Mouse (Mus musculus): ENCODE measurements at regions not wholly inside any gene's neighbourhood (a gene's known extent, or its start where the extent isn't known, plus 50 kb on each side); places are given as distances from the start of the nearest gene placed in this dataset.

DNA sequence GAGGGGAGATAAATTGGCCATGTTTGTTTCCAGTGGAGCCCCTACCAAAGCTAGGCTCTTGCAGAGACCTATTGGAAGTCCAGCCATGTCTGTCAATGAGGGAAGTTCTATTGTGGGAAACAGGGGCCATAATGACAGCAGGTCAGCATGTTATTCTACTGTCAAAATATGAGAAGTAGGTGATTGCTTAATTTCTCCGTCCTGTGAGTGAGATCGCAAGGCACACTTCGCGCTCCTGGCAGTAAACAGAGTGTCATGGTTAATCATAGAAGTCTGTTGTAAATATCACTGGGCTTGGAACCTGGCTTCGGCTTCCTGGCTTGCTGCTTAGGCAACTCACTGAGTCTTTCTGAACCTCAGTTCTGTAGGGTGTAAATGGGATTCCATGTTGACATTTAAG lies 72.5 kb upstream of the Ccdc122 start:
- no peaks in the 10 kb centered on the region for H3K4me1 ChIP-seq (ENCODE audit: control insufficient read depth, insufficient read depth, low read length)
- WGBS, result 89% methylated on average over 5 of the region's 5 CpGs
- no peak overlapping the region for H3K9ac ChIP-seq (ENCODE audit: low read length)
- H3K4me2 ChIP-seq (ENCODE audit: low read depth), result no peak overlapping the region
- no peaks in the 10 kb centered on the region for H3K27me3 ChIP-seq (ENCODE audit: control insufficient read depth, insufficient read depth, low read length)
- DNase-seq (ENCODE audit: low spot score), result no peak
- no peak overlapping the region for H3K4me3 ChIP-seq (ENCODE audit: low read depth, low read length)
- no peaks in the 10 kb centered on the region for H3K36me3 ChIP-seq (ENCODE audit: control insufficient read depth, insufficient read depth, low read length)
- no peaks in the 10 kb centered on the region for H3K9me3 ChIP-seq (ENCODE audit: control insufficient read depth, low read length)
- H3K27ac ChIP-seq (ENCODE audit: low read depth, low read length), result no peak overlapping the region
- ATAC-seq (ENCODE audit: insufficient read depth, low FRiP score, low TSS enrichment), result no peak

DNA sequence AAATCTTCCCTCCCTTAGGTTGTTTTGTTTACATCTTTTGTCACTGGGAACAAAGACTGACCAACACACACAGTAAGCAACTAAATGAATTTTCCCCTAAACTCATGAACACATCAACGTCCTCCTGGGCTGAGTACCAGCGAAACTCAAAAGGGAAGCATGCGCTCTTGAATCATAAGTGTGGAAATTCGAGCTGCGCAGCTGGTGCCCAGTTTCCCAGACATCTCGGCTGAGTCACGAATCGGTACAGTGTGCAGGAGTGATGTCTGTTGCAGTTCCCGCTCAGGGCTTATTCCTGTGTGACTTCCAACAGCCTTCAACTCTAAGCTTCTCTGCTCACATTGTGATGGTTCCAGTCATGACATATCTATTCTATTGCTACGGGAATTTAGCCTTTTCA lies 77.7 kb upstream of the Ccdc122 start:
- no peaks in the 10 kb centered on the region for H3K4me1 ChIP-seq (ENCODE audit: control insufficient read depth, insufficient read depth, low read length)
- no peak overlapping the region for H3K4me3 ChIP-seq (ENCODE audit: low read depth, low read length)
- no peak overlapping the region for H3K4me2 ChIP-seq (ENCODE audit: low read depth)
- no peak for ATAC-seq (ENCODE audit: insufficient read depth, low FRiP score, low TSS enrichment)
- DNase-seq (ENCODE audit: low spot score), result no peak
- no peaks in the 10 kb centered on the region for H3K27me3 ChIP-seq (ENCODE audit: control insufficient read depth, insufficient read depth, low read length)
- no peaks in the 10 kb centered on the region for H3K9me3 ChIP-seq (ENCODE audit: control insufficient read depth, low read length)
- no peak overlapping the region for H3K9ac ChIP-seq (ENCODE audit: low read length)
- H3K36me3 ChIP-seq (ENCODE audit: control insufficient read depth, insufficient read depth, low read length), result no peaks in the 10 kb centered on the region
- no peak overlapping the region for H3K27ac ChIP-seq (ENCODE audit: low read depth, low read length)
- 85% methylated on average over 10 of the region's 10 CpGs for WGBS

DNA sequence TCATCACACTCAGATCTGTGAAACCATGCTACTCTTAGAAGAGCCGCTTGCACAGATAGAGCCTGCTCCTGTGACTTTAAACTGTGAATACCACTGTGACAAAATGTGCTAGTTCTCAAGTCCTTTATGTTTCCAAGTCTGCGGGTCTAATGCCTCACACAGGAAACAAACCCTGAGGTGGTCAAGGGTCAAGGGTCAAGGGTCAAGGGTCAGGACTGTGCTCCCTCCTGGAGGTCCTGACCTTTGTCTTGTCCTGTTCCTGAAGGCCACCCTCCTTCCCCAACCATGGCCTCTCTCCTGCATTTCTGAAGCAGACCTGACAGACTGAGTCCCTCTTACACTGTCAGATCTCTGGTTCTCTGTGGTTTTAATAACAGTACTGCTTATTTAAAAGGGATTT lies 79.4 kb upstream of the Ccdc122 start:
- H3K27me3 ChIP-seq (ENCODE audit: control insufficient read depth, insufficient read depth, low read length), result no peaks in the 10 kb centered on the region
- ATAC-seq (ENCODE audit: insufficient read depth, low FRiP score, low TSS enrichment), result no peak
- no peaks in the 10 kb centered on the region for H3K4me1 ChIP-seq (ENCODE audit: control insufficient read depth, insufficient read depth, low read length)
- WGBS, result 60% methylated on average over 2 of the region's 2 CpGs
- H3K9ac ChIP-seq (ENCODE audit: low read length), result no peak overlapping the region
- no peak overlapping the region for H3K4me2 ChIP-seq (ENCODE audit: low read depth)
- H3K36me3 ChIP-seq (ENCODE audit: control insufficient read depth, insufficient read depth, low read length), result no peaks in the 10 kb centered on the region
- DNase-seq (ENCODE audit: low spot score), result no peak
- no peaks in the 10 kb centered on the region for H3K9me3 ChIP-seq (ENCODE audit: control insufficient read depth, low read length)
- no peak overlapping the region for H3K27ac ChIP-seq (ENCODE audit: low read depth, low read length)
- H3K4me3 ChIP-seq (ENCODE audit: low read depth, low read length), result no peak overlapping the region

DNA sequence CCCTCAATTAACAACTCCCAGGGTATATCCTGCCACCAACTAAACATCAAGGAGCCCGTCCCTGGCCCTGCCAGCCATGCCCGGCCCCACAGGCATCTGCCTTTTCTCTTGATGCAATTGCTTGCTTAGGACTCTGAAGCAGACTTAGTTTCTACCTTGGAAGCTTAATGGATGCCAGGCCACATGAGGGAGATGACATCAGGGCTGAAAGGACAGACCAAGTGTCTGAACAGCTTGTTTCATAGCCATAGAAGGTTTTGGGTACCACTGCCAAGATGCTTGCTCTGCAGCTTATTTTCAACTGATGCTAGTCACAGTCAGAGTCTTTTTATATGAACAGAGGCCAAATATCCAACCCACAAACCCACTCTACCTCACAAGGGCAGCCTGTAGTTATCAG lies 83.4 kb upstream of the Ccdc122 start:
- no peak overlapping the region for H3K4me2 ChIP-seq (ENCODE audit: low read depth)
- WGBS, result 88% methylated on average over 2 of the region's 2 CpGs
- no peaks in the 10 kb centered on the region for H3K9me3 ChIP-seq (ENCODE audit: control insufficient read depth, low read length)
- H3K27ac ChIP-seq (ENCODE audit: low read depth, low read length), result no peak overlapping the region
- no peaks in the 10 kb centered on the region for H3K36me3 ChIP-seq (ENCODE audit: control insufficient read depth, insufficient read depth, low read length)
- no peak overlapping the region for H3K4me3 ChIP-seq (ENCODE audit: low read depth, low read length)
- DNase-seq (ENCODE audit: low spot score) (no peak), ATAC-seq (ENCODE audit: insufficient read depth, low FRiP score, low TSS enrichment) (no peak)
- H3K9ac ChIP-seq (ENCODE audit: low read length), result no peak overlapping the region
- H3K4me1 ChIP-seq (ENCODE audit: control insufficient read depth, insufficient read depth, low read length), result no peaks in the 10 kb centered on the region
- H3K27me3 ChIP-seq (ENCODE audit: control insufficient read depth, insufficient read depth, low read length), result no peaks in the 10 kb centered on the region

DNA sequence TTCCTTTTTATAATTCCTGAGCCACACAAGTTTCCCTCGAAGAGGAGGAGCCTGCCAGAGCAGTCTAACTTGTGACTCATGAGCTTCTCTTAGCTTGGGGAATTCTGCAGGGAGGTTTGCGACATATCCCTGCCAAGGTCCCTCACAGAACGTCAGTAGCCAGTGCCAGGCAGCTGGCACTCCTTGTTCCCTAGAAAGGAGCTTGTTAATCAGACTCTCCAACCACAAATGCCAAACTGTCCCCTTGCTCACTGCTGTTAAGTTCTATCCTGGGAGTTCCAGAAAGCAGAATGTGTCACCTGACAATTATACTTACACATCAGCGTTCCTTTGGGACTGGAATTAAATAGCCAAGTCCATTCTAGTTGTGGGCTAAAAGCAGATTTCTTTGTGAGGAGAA lies 85.1 kb upstream of the Ccdc122 start:
- no peak overlapping the region for H3K4me2 ChIP-seq (ENCODE audit: low read depth)
- DNase-seq (ENCODE audit: low spot score) (no peak), ATAC-seq (ENCODE audit: insufficient read depth, low FRiP score, low TSS enrichment) (no peak)
- 89% methylated on average over 4 of the region's 4 CpGs for WGBS
- H3K36me3 ChIP-seq (ENCODE audit: control insufficient read depth, insufficient read depth, low read length), result no peaks in the 10 kb centered on the region
- no peaks in the 10 kb centered on the region for H3K9me3 ChIP-seq (ENCODE audit: control insufficient read depth, low read length)
- H3K27ac ChIP-seq (ENCODE audit: low read depth, low read length), result no peak overlapping the region
- no peak overlapping the region for H3K9ac ChIP-seq (ENCODE audit: low read length)
- H3K27me3 ChIP-seq (ENCODE audit: control insufficient read depth, insufficient read depth, low read length), result no peaks in the 10 kb centered on the region
- H3K4me1 ChIP-seq (ENCODE audit: control insufficient read depth, insufficient read depth, low read length), result no peaks in the 10 kb centered on the region
- no peak overlapping the region for H3K4me3 ChIP-seq (ENCODE audit: low read depth, low read length)

DNA sequence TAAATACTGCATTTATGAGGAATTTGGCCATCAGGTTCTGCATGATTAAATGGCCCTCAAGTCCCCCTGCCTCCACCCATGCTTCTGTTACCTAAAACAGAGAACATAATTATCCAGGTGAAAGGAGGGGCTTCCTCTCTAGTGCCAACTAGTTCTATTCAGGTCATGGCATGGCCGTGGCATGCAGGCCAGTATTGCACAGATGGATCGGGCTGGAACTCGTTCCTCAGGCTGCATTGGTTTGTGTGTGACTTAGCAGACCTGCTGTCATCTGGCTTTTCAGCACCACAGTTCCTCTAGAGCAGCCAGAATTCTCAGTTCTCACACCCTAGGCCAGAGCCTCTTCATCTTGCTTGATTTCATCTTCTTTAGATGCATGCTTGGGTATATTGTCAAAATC lies 87.2 kb upstream of the Ccdc122 start:
- 92% methylated on average over 3 of the region's 3 CpGs for WGBS
- Histone ChIP-seq H3K4me2 (ENCODE audit: low read depth) (no peak overlapping the region), H3K4me1 (ENCODE audit: control insufficient read depth, insufficient read depth, low read length) (no peaks in the 10 kb centered on the region), H3K9me3 (ENCODE audit: control insufficient read depth, low read length) (no peaks in the 10 kb centered on the region), H3K36me3 (ENCODE audit: control insufficient read depth, insufficient read depth, low read length) (no peaks in the 10 kb centered on the region), H3K27ac (ENCODE audit: low read depth, low read length) (no peak overlapping the region), H3K27me3 (ENCODE audit: control insufficient read depth, insufficient read depth, low read length) (no peaks in the 10 kb centered on the region), H3K4me3 (ENCODE audit: low read depth, low read length) (no peak overlapping the region), H3K9ac (ENCODE audit: low read length) (no peak overlapping the region)
- ATAC-seq (ENCODE audit: insufficient read depth, low FRiP score, low TSS enrichment) (no peak), DNase-seq (ENCODE audit: low spot score) (no peak)

DNA sequence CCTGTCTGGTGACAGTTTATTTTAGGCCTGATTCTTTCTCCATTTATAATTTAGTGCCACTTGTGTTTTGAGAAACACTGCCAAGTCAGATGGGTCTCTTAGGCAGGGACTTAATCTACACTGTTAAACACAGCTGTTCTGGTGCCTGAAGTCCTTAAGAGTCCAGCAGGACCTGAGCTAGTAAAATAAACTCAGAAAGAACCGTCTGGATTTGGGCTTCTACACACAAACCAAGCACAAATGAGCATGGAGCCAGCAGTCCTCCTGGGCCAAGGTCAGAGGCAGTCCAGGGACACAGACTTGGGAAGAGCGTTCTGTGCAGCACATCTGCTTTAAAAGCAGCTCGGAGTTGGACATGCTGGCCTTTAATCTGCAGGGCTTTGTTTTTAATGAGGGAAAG lies 87.6 kb upstream of the Ccdc122 start:
- H3K27ac ChIP-seq (ENCODE audit: low read depth, low read length), result no peak overlapping the region

DNA sequence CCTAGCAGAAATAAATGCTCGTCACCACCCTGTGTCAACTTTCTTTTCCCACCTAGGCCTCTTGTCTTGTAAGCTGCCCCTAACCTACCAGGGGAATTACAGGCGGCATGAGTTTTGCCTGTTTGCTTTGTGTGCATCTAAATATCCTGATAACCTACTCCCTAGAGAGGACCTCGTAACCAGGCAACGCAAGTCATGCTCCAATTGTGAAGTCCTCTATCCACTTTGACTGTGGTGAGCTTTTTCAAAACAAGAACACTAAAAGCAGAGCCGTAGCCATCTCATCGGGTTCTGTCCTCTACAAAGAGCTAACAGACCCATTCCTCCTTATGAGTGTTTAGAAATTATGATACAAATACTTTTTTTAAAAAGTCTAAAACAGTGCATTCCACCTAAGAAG lies 88.1 kb upstream of the Ccdc122 start:
- no peak overlapping the region for H3K4me3 ChIP-seq (ENCODE audit: low read depth, low read length)
- H3K4me2 ChIP-seq (ENCODE audit: low read depth), result no peak overlapping the region
- no peak overlapping the region for H3K9ac ChIP-seq (ENCODE audit: low read length)
- DNase-seq (ENCODE audit: low spot score) (no peak), ATAC-seq (ENCODE audit: insufficient read depth, low FRiP score, low TSS enrichment) (no peak)
- WGBS, result 70% methylated on average over 6 of the region's 6 CpGs
- no peaks in the 10 kb centered on the region for H3K4me1 ChIP-seq (ENCODE audit: control insufficient read depth, insufficient read depth, low read length)
- no peaks in the 10 kb centered on the region for H3K36me3 ChIP-seq (ENCODE audit: control insufficient read depth, insufficient read depth, low read length)
- no peak overlapping the region for H3K27ac ChIP-seq (ENCODE audit: low read depth, low read length)
- H3K27me3 ChIP-seq (ENCODE audit: control insufficient read depth, insufficient read depth, low read length), result no peaks in the 10 kb centered on the region
- no peaks in the 10 kb centered on the region for H3K9me3 ChIP-seq (ENCODE audit: control insufficient read depth, low read length)

More for the DNA sequence above, 87.6 kb upstream of the Ccdc122 start:
- H3K36me3 ChIP-seq (ENCODE audit: control insufficient read depth, insufficient read depth, low read length), result no peaks in the 10 kb centered on the region
- DNase-seq (ENCODE audit: low spot score) (no peak), ATAC-seq (ENCODE audit: insufficient read depth, low FRiP score, low TSS enrichment) (no peak)
- no peak overlapping the region for H3K4me2 ChIP-seq (ENCODE audit: low read depth)
- 63% methylated on average over 3 of the region's 3 CpGs for WGBS
- H3K9ac ChIP-seq (ENCODE audit: low read length), result no peak overlapping the region
- no peaks in the 10 kb centered on the region for H3K9me3 ChIP-seq (ENCODE audit: control insufficient read depth, low read length)
- no peak overlapping the region for H3K4me3 ChIP-seq (ENCODE audit: low read depth, low read length)
- no peaks in the 10 kb centered on the region for H3K27me3 ChIP-seq (ENCODE audit: control insufficient read depth, insufficient read depth, low read length)
- H3K4me1 ChIP-seq (ENCODE audit: control insufficient read depth, insufficient read depth, low read length), result no peaks in the 10 kb centered on the region

DNA sequence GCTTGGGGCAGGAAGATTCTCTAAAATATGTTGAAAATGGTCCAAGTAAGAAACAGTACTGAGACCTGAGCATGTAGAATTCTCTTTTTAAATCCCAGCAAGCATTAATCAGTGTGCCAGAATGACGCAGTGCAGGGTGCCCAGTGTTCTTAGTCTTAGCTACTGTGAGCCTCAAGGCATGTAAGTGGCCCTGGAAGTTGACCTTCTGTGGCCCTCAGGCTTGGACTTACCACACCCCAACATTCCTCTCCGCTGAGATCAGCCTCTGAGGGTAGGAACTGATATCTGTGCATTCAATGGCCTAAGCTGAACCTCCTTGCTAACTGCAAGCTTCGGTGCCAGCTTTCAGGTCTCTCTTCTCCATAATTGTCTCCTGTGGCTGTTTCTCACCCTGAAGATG lies 89.4 kb upstream of the Ccdc122 start:
- ATAC-seq (ENCODE audit: insufficient read depth, low FRiP score, low TSS enrichment), result no peak
- Histone ChIP-seq H3K36me3 (ENCODE audit: control insufficient read depth, insufficient read depth, low read length) (no peaks in the 10 kb centered on the region), H3K9me3 (ENCODE audit: control insufficient read depth, low read length) (no peaks in the 10 kb centered on the region), H3K4me1 (ENCODE audit: control insufficient read depth, insufficient read depth, low read length) (no peaks in the 10 kb centered on the region), H3K4me3 (ENCODE audit: low read depth, low read length) (no peak overlapping the region), H3K4me2 (ENCODE audit: low read depth) (no peak overlapping the region), H3K27ac (ENCODE audit: low read depth, low read length) (no peak overlapping the region), H3K27me3 (ENCODE audit: control insufficient read depth, insufficient read depth, low read length) (no peaks in the 10 kb centered on the region), H3K9ac (ENCODE audit: low read length) (no peak overlapping the region)
- DNase-seq (ENCODE audit: low spot score), result no peak
- WGBS, result 82% methylated on average over 3 of the region's 3 CpGs
